Mouse (Mus musculus) neutrophil, adult 5-6 weeks (primary cell): ENCODE data around the gene Alg14. TPM values are rescaled to one million over a fixed set of nuclear protein-coding genes. Genes with fewer than 3 reads are reported as not detected.

Source experiments
- ATAC-seq: fragments of 151-379, 151-347 bp; 2 replicates; pipeline ENCODE4 v1.8.0; 2017; ENCODE audit warnings: mild to moderate bottlenecking, moderate TSS enrichment; ENCODE audit not compliant: insufficient number of reproducible peaks, poor library complexity, low FRiP score, severe bottlenecking; ENCODE audit errors: extremely low read depth
- total RNA-seq: library from RNA; stranded (forward); fragments of 200-1000 nt; gene quantifications from 2 replicates; pipeline ENCODE4 v1.2.3, GENCODE M21; 2017

Alg14 gene
- total RNA-seq, 1 experiment from 2014 or later, result 4.8 TPM

GRCm38 (mm10) chr3:121389860-121390530, 98.4 kb downstream of the Alg14 start:
- ATAC-seq, result no peak

- ATAC-seq, result no peak
These were observed 99.2 kb downstream of the Alg14 start for GRCm38 (mm10) chr3:121390724-121391123.

DNA sequence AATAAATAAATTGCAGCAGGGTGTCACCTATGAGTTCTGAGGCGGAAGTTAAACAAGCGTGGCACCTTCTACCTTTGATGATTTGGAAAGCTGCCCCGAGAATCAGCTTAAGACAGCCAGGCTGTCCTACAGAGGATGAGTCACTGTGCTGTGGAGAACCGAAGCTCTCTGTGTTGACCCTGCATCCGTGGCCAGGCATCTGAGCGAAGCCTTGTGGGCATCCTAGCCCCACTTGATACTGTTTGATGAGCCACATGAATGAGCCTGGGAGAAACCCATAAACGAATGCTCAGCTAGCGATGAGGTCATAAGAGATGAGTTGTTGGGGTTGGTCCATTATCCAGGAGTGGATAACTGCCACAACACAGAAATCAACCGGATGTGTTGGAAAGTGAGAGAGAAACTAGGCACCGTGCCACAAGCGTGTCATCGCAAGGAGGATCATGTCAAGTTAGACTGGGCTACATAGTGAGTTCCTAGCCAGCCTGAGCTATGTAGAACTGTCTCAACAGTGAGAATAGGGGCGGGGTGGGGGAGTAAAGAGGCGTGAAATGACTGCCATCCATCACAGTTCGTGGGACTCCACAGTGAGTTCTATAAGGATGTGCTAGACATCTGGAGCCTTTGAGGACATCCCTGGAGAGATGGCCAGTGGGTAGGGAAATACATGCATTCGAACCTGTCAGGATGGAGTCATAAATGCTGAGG, 104.2 kb downstream of the Alg14 start:
- ATAC-seq, result no peak

DNA sequence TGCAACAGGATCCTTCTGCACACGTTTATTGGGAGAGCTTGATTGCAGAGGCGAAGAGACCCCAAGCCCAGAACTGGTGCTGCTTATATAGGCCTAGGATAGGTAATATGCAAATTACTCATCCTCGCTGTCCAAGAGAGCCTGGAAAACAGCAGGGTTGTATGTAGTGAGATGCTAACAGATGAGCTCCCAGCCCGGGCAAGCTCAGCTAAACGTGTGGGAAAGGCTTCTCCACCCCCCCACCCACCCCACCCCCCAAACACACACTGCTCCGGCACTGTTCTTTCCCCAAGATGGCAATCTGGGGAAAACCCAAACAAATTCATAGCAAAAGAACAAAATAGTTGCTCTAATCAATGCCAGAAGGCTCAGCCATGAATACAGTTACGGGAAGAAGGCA, 105.0 kb downstream of the Alg14 start:
- ATAC-seq, result no peak

DNA sequence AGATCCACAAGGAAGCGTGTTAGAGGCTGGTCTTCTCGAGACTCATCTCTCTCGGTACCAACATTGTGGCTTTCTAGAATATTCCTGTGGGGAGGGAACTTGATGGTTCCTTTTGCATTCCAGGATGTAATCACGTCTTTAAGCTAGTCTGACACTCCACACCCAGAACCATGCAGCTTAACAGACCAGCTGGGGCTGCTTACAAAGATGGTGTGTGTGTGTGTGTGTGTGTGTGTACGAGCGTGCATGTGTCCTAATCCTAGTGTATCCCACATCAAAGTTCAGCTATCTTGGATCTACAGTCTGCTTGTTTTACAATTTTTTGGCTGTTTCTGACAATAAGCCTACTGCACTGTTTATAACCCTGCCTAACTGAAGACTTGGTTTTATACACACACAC, 105.4 kb downstream of the Alg14 start:
- ATAC-seq, result no peak

GRCm38 (mm10) chr3:121401384-121401783, 109.8 kb downstream of the Alg14 start:
- no peak for ATAC-seq

GRCm38 (mm10) chr3:121402096-121402495, 110.5 kb downstream of the Alg14 start:
- ATAC-seq, result no peak

DNA sequence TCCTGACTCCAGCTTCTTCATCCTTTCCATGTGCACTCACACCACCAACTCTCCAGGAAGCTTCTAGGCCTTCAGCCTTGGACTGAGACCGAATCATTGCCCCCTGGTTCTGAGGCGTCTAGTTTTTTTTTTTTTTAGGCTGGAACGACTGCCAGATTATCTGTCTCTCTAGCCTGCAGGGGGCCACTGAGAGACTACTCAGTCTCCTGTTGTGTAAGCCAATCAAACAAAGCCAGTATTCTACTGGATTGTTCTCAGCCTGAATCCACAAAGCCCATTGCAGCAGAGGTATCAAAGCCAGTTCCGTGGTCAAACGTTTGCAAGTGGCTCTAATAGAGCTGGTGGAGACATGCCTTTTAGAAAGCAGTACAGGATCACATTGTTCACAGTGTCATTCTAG, 111.9 kb downstream of the Alg14 start:
- no peak for ATAC-seq

- no peak for ATAC-seq
These were observed 113.5 kb downstream of the Alg14 start for GRCm38 (mm10) chr3:121405101-121405500.

- ATAC-seq, result no peak
These were observed 115.8 kb downstream of the Alg14 start for GRCm38 (mm10) chr3:121407417-121407816.

GRCm38 (mm10) chr3:121408386-121408785, 116.8 kb downstream of the Alg14 start:
- no peak for ATAC-seq

- no peak for ATAC-seq
These were observed 119.9 kb downstream of the Alg14 start for GRCm38 (mm10) chr3:121411450-121411849.

Other genes with a start within 250 kb of the Alg14 start
- gene Rwdd3, start 120.1 kb upstream of the Alg14 start, total RNA-seq, result 6.5 and 11.5 TPM in 2 replicates
- gene Tmem56, start 8.7 kb upstream of the Alg14 start, total RNA-seq, result 1.4 TPM in 1 of 2 replicates, not detected in the other
- 91.2 and 97.6 TPM in 2 replicates for gene Cnn3, start 134.7 kb downstream of the Alg14 start, total RNA-seq
- 0.25 TPM in 1 of 2 replicates, not detected in the other for gene Slc44a3, start 240.6 kb downstream of the Alg14 start, total RNA-seq